ENCODE assay signal across 10 mouse cellular contexts in genomic region chr5:66546969-66547511, GRCm38 (mm10).
DNase-seq lines count a peak whose midpoint lies in the region; ATAC-seq lines count a peak whose summit lies in the region.
"Had no signal": no experiment of that assay in that cellular context is flagged by ENCODE, and none has a peak within 500 bp of the region (broad histone marks: within the 10 kb centered on the region; RNA-seq: fewer than 3 reads in every experiment).

No protein-coding gene starts in this region.

- H3K27me3 ChIP-seq in liver, embryonic 12.5 days (replicated peaks) = no peaks in the 10 kb centered on the region
- no peaks in the 10 kb centered on the region for H3K27me3 ChIP-seq in embryonic facial prominence, embryonic 14.5 days (replicated peaks; ENCODE audit: control insufficient read depth, insufficient read depth, low read length)
- no peaks in the 10 kb centered on the region for H3K27me3 ChIP-seq in hindbrain, embryonic 13.5 days
- H3K27me3 ChIP-seq: embryonic facial prominence, embryonic 15.5 days had no signal

- WGBS in liver, embryonic 12.5 days (ENCODE audit: insufficient replicate concordance) = 61% methylated on average over 12 of the region's 12 CpGs
- WGBS in embryonic facial prominence, embryonic 14.5 days = 71% methylated on average over 12 of the region's 12 CpGs
- 71% methylated on average over 12 of the region's 12 CpGs for WGBS in hindbrain, embryonic 13.5 days

- H3K27ac ChIP-seq in liver, embryonic 12.5 days = no peak overlapping the region
- H3K27ac ChIP-seq in embryonic facial prominence, embryonic 14.5 days (replicated peaks; ENCODE audit: low read depth, low read length) = no peak overlapping the region
- H3K27ac ChIP-seq in hindbrain, embryonic 13.5 days = peak overlapping the region; percentile 90
- H3K27ac ChIP-seq: embryonic facial prominence, embryonic 15.5 days had no signal

- H3K36me3 ChIP-seq in liver, embryonic 12.5 days = no peaks in the 10 kb centered on the region
- peaks cover 6% of the 10 kb centered on the region; the same call in 1 of the 2 replicates for H3K36me3 ChIP-seq in embryonic facial prominence, embryonic 14.5 days (ENCODE audit: control insufficient read depth, insufficient read depth, low read length)
- H3K36me3 ChIP-seq in hindbrain, embryonic 13.5 days = peaks cover 6% of the 10 kb centered on the region; the same call in 1 of the 2 replicates
- H3K36me3 ChIP-seq: embryonic facial prominence, embryonic 15.5 days; G1E had no signal

- no peak for ATAC-seq in liver, embryonic 12.5 days
- no peak for ATAC-seq in embryonic facial prominence, embryonic 14.5 days (ENCODE audit: low read depth)
- no peak for ATAC-seq in hindbrain, embryonic 13.5 days (ENCODE audit: low FRiP score)

- peak; percentile 17 for DNase-seq in liver
- peak; percentile 68 for DNase-seq in embryonic facial prominence, embryonic 14.5 days (ENCODE audit: low spot score)
- peak; percentile 77 for DNase-seq in lung, postnatal 36 days
- DNase-seq in right cerebral cortex, adult 2 months (ENCODE audit: low spot score in 2 of 2) = no peak
- no peak for DNase-seq in spleen, postnatal 10 days (ENCODE audit: low spot score in 2 of 2)
- DNase-seq in urinary bladder, postnatal 10 days (ENCODE audit: low spot score) = no peak

- no peak overlapping the region for H3K4me3 ChIP-seq in liver, embryonic 12.5 days
- H3K4me3 ChIP-seq in embryonic facial prominence, embryonic 14.5 days (ENCODE audit: low read depth, low read length) = no peak overlapping the region
- H3K4me3 ChIP-seq in hindbrain, embryonic 13.5 days = no peak overlapping the region
- H3K4me3 ChIP-seq: embryonic facial prominence, embryonic 15.5 days had no signal

- no peak overlapping the region for H3K4me2 ChIP-seq in liver, embryonic 12.5 days
- no peak overlapping the region for H3K4me2 ChIP-seq in embryonic facial prominence, embryonic 14.5 days (ENCODE audit: low read depth, low read length)
- H3K4me2 ChIP-seq in hindbrain, embryonic 13.5 days = no peak overlapping the region
- H3K4me2 ChIP-seq: embryonic facial prominence, embryonic 15.5 days had no signal

- H3K9ac ChIP-seq in liver, embryonic 12.5 days = no peak overlapping the region
- no peak overlapping the region for H3K9ac ChIP-seq in embryonic facial prominence, embryonic 14.5 days (ENCODE audit: low read depth, low read length)
- H3K9ac ChIP-seq in hindbrain, embryonic 13.5 days = no peak overlapping the region
- H3K9ac ChIP-seq: embryonic facial prominence, embryonic 15.5 days had no signal

- no peaks in the 10 kb centered on the region for H3K9me3 ChIP-seq in liver, embryonic 12.5 days (replicated peaks)
- peaks cover 11% of the 10 kb centered on the region; the same call in 1 of the 2 replicates for H3K9me3 ChIP-seq in embryonic facial prominence, embryonic 14.5 days (ENCODE audit: control insufficient read depth, low read length)
- peaks cover 8% of the 10 kb centered on the region for H3K9me3 ChIP-seq in hindbrain, embryonic 13.5 days
- H3K9me3 ChIP-seq: embryonic facial prominence, embryonic 15.5 days had no signal

- no peaks in the 10 kb centered on the region for H3K4me1 ChIP-seq in liver, embryonic 12.5 days
- peaks cover 42% of the 10 kb centered on the region for H3K4me1 ChIP-seq in embryonic facial prominence, embryonic 14.5 days (ENCODE audit: control insufficient read depth, insufficient read depth, low read length)
- peaks cover 25% of the 10 kb centered on the region for H3K4me1 ChIP-seq in hindbrain, embryonic 13.5 days (replicated peaks)

Comparison
In these comparisons a context has a peak if more than half of its experiments do, and no peak if none do; other contexts are left out.
1. DNase-seq: peak in liver (single experiment), embryonic facial prominence, embryonic 14.5 days (single experiment) and lung, postnatal 36 days (single experiment); none in right cerebral cortex, adult 2 months (0 of 2), spleen, postnatal 10 days (0 of 2) and urinary bladder, postnatal 10 days (single experiment).